Mouse (Mus musculus): Measurements from ENCODE around the gene Scpep1.

The Scpep1 gene

DNA sequence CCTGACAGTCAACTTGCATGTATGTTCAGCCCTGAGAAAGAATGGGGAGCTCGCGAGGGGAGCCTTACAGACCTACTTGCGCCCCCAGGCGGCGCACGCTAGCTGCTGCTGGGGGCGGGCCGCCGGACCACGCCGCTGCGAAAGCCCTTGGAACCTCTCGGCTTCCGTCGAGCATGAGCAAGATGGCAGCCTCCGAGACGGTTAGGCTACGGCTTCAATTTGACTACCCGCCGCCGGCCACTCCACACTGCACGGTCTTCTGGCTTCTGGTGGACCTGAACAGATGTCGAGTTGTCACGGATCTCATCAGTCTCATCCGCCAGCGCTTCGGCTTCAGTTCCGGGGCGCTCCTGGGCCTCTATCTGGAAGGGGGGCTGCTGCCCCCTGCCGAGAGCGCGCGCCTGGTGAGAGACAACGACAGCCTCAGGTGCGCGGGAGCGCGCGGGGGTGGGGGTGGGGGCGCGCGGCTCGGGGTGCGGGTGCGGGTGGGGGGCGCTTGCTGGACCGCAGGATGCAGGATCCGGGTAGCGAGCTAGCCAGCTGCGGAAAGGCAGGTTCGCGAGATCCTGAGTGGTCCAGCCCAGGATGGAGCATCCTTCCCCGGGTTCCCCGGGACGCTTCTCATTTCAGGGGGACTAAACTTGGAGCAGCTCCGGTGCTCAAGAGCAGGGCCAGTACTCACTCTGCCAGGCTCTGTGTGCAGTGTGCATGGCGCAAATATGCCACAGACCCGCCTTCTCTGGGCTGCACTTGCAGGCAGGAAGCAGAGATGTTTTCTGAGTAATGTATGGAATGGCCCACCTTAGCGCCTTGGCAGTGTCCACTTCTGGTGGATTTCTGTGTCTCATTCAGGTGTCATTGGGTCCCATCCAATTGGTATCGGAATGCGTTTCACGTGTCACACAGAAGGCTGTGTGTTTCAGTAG is 18.8 kb upstream of the Scpep1 start:
- DNase-seq (ENCODE audit: low spot score): peak; percentile 95

DNA sequence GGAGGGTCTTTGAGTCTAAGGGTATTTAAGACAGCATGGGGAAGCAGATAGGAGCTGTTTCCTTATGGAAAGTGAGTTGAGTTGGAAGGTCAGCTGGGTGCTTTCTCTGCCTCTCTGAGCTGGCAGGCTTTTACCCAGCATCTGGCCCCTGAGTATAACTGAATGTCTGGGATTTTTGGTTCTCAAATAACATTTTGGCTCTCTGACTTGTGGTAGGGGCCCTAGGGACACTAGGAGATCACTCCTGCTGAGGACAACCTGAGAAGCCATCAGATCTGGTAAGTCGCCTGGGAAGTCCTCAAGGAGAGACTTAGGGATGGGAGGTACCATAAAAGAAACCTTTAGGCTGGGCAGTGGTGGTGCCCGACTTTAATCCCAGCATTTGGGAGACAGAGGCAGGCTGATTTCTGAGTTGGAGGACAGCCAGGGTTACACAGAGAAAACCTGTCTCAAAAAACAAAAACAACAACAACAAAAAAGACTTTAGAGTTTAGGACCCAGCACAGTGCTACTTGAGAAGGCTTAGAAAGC is 15.0 kb upstream of the Scpep1 start, which contains the start of gene Coil:
Coil (plus strand) TSS at position 51 of the 531 bp plus-strand sequence.
- no peak for DNase-seq (ENCODE audit: low spot score)

- DNase-seq (ENCODE audit: low spot score): no peak
Measured at GRCm38 (mm10) chr11:88966881-88967361, 11.7 kb upstream of the Scpep1 start, which contains the start of gene Elobl. Elobl (minus strand) TSS chr11:88966931.

DNA sequence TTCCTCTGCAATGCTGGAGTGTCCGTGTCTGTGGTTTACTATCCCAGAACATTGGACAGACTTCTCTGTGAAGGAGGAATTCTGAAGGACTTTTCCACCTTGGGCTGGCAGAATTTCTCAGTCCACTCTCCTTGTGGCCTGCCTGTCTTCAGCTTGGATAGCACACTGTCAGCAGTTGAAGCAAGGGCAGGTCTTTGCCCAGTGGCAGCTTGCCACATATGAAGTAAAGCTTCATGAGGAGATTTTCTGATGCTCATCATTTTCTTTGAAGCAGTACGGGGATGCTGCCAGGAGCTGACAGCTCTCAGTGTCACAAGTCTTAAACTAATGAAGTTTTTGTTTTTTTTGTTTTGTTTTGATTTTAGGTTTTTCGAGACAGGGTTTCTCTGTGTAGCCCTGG is 3.6 kb upstream of the Scpep1 start:
- DNase-seq (ENCODE audit: low spot score): no peak

GRCm38 (mm10) chr11:88954803-88955202 is 462 bp downstream of the Scpep1 start:
- no peak for DNase-seq (ENCODE audit: low spot score)

DNA sequence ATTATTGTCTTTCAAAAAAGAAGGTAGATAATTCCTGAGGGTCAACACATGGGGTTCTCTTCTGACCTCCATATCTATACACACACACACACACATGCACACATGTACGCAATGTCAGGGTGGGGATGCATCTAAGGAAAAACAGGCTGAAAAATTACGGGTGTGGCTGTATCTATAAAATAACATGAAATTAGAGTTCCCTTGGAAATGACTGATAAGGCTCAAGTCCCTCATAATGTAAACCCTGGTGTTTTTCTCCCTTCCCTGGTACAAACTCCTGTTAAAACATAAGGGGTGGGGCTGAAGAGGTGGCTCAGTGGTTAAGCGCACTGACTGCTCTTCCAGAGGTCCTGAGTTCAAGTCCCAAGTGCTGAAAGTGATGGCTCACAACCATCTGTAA is 1.7 kb downstream of the Scpep1 start:
- no peak for DNase-seq (ENCODE audit: low spot score)

DNA sequence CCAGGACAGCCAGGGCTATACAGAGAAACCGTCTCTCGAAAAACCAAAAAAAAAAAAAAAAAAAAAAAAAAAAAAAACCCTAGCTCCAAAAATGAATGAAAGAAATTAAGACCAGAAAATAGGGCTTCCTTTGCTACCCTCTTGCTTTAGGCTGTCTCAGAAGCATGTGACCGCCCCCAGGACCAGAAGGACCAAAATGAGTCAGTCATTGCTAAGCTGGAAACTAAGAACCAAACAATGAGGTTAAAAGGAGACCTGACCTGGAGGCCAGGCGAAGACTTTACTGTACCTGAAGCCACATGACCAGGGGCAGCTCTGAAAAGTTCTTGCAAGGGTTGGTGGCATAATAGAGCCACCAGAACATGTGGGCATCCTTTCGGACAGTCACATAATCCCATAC is 3.1 kb downstream of the Scpep1 start:
- no peak for DNase-seq (ENCODE audit: low spot score)

- DNase-seq (ENCODE audit: low spot score): no peak
Measured at GRCm38 (mm10) chr11:88951576-88951975, 3.7 kb downstream of the Scpep1 start.

GRCm38 (mm10) chr11:88950640-88951250 is 4.5 kb downstream of the Scpep1 start:
- no peak for DNase-seq (ENCODE audit: low spot score)

GRCm38 (mm10) chr11:88949802-88950639 is 5.2 kb downstream of the Scpep1 start:
- DNase-seq (ENCODE audit: low spot score): no peak

GRCm38 (mm10) chr11:88948896-88949295 is 6.4 kb downstream of the Scpep1 start:
- DNase-seq (ENCODE audit: low spot score): no peak

- DNase-seq (ENCODE audit: low spot score): no peak
Measured at GRCm38 (mm10) chr11:88945971-88946585, 9.2 kb downstream of the Scpep1 start.

DNA sequence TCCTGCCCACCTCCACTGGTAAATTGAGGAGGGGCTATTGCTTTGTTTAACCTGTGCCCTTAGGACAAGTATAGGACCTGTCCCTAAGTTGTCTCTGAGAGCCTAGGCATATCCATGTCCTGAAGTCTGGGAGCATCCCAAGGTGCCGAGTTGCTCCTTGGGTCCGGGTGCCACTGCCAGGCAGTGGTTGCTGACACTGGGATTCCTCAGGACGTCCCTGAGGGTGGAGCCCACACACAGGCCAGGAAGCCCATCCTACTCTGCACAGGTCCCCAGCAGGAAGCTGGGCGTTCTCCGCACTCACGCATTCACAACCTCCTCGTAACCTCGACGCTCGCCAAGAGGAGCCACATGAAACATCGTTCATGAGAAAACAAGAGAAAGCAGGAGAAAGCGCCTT is 13.8 kb downstream of the Scpep1 start:
- DNase-seq (ENCODE audit: low spot score): no peak

DNA sequence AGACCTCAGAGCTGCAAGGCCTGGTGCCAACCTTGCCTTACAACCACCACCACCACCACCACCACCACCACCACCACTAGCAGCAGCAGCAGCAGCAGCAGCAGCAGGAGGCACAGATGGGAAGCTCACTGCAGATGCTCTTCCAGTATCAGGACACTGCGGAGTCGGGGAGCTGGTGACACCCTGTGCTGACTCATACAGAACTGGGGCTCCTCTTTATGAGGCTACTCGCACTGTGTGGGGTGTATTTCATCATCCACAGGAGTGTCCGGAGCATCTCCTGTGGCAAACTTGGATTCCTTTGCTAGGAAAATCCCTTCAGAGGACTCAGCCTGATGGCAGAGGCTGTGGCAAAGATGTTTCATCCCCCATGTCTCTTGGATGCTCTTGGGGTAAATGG is 15.6 kb downstream of the Scpep1 start:
- peak; percentile 16 for DNase-seq (ENCODE audit: low spot score)

GRCm38 (mm10) chr11:88938770-88939169 is 16.5 kb downstream of the Scpep1 start:
- no peak for DNase-seq (ENCODE audit: low spot score)

DNA sequence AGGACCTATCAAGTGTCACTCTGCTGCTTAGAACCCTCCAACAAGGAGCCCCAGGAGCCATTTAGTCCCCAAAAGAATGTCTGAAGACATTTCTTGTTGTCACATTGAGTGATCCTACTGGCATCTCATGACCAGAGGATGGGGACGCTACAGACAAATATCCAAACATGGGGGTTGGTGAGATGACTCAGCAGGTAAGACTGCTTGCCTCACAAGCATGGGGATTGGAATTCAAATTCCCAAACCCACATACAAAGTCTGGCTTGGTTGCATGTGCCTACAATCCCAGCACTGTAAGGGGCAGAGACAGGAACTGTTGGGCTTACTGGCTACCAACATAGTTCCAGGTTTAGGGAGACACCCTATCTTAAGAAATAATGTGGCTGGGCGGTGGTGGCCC is 17.4 kb downstream of the Scpep1 start:
- DNase-seq (ENCODE audit: low spot score): no peak

DNA sequence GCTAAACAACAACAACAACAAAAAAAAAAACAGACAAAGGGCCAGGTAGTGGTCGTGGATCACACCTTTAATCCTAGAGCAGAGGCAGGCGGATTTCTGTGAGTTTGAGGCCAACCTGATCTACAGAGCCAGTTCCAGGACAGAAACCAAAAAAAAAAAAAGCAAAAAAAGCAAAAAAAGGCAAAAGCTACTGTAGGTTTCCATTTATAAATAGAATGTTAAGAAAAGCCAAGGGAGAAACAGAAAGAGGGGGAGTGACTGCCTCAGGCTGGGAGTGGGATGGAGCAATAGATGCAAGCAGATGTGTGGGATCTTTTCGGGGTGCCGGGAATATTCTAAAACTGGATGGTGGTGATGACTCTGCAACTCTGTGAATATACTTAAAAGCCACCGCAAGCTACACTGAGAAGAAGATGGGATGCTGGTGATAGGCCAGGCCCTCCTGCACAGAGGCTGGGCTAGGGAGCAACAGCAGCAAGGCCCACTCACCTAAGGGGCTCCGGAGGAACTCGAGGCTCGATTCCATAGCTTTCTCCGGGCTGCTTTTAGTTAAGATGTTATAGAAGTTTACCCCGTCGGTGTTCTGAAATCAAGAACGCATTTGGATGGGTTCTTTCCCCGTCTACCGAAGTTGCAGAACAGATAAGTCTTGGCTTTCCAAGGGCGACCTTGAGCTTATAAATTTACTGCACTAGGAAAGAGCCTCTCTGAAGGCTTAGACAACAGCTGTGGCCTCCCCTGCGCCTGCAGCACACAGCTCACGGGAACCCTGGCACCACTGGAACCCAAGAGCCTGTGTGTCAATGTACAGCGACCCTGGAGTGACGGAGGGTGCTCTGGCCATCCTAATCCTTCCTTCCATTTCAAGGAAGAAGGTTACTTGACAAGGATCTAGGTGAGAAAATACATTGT is 20.9 kb downstream of the Scpep1 start:
- DNase-seq (ENCODE audit: low spot score): no peak

DNA sequence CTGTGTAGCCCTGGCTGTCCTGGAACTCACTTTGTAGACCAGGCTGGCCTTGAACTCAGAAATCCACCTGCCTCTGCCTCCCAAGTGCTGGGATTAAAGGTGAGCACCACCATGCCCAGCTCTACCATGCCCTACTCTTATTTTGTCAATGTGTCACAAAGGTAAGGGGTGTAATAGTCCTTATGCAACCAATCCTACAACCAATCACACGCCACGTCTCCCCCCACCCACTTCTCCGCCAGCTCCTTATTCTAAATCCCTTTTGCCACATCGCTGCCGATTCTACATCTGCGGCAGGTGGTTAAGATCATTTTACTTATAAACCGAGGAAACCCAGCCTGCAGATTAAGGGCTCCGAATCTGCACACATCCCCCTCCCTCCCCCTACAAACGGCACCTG is 22.2 kb downstream of the Scpep1 start:
- DNase-seq (ENCODE audit: low spot score): no peak

DNA sequence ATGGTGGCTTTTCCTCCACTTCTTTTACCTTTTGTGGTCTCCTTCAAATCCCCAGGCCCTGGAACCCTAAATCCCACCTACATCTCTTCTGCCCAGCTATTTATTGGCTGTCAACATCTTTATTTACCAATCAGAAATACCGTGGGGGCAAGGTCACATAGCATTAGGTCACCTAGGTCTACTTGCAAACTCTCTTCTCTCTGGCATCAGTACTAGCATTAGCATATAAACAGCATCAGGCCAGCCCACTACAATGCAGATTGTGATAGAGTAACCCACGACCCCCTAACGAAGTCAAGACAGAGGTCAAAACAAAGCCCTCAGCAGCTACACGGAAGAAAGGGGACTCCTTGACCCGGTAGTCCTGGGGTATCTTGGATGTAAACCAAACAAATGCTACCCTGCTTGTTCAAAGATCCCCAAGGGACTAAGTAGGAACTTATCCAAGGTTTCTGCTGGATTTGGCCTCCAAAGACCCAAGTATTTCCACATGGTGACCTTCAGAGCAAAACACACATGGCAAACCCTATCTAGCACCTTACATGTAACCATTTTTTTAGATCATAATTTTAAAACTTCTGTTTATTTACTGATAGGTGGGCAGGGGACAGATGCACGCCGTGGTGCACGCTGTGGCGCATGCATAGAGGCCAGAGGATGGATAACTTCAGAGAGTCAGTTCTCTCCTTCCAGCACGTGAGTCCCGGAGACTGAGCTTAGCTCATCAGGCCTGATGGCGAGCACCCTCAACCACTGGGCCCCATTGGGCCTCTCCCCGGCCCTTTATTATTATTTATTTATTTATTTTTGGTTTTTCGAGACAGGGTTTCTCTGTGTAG is 23.4 kb downstream of the Scpep1 start:
- no peak for DNase-seq (ENCODE audit: low spot score)

DNA sequence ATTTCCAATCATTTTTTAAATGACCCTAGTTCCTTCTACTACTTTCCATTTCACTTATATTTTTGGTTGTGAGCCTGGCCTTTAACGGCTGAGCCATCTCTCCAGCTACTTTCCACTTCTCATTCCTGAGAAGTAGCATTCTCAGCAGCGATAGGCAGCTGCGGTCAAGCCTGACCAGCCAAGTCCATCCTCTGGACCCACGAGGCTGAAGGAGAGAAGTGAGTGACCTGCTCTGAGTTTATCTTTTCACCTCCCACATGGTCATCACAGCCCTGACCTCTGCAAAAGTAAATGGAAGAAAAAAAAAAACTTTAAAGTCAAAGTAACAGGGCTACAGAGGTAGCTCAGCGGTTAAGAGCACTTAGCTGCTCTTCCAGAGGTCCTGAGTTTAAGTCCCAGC is 28.7 kb downstream of the Scpep1 start:
- no peak for DNase-seq (ENCODE audit: low spot score)
